Mouse (Mus musculus): Measurements from ENCODE around the gene Nr1i3. TPM values are rescaled to one million over a fixed set of nuclear protein-coding genes. Genes with fewer than 3 reads are reported as not detected.

Gene Nr1i3
- not detected for polyA plus RNA-seq (2014; fragmentation: Illumina TruSeq; extraction: RNeasy Lipid Tissue Mini Kit (QIAGEN cat#74804); ENCODE audit: low read depth, low replicate concordance)

DNA sequence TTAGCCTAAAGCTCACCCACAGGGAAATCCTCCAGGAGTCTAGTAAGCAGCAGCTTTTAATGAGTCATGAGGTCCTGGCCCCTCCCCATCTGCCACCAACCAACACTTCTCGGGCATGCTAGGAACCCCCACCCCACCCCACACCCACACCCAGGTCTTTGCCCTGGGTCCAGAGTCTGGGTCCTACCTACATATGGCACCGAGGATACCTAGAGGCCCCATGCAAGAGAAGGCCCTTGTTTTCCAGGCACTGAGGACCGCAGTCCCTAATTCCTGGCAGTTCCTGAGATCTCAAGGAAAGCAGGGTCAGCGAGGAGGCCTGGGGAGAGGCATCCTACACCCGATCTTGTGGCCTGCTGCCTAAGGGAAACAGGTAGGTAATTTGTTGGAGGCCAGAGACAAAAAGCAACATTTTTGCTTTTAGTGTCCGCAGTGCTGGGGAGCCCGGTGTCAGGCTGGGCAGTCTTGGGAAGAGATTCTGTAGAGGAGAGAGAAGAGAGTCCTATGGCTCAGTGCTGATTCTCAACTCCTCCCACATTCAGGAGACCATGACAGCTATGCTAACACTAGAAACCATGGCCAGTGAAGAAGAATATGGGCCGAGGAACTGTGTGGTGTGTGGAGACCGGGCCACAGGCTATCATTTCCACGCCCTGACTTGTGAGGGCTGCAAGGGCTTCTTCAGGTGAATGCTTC lies at the start of gene Nr1i3:
Gene Nr1i3, plus strand, starts transcription at position 170 of the 696 bp plus-strand sequence.

DNA sequence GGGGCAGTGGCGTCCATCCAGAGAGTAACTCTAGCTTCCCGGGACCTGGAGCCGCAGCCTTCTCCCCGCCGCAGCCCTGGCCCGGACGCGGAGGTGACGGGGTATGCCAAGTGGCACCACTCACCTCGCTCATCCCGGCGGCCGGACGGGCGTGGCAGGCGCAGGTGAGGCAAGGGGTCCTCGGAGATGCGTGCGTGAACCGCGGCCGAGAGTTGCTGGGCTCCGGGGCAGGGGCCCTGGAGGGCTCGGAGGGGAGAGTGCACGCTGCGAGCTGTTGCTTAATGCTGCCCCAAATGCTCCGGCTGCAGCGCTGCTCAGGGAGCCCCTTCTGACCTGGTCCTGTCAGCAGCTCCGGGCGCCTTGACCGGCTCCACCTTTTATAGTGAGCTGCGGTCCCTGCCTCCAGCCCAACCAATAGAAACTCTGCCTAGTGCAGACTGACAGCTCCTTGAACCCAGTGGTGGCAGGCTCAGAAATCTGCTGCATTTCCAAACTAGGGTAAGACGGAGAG lies 17.8 kb upstream of the Nr1i3 start, which contains the start of gene Pcp4l1:
Gene Pcp4l1, minus strand, starts transcription at position 382 of the 511 bp plus-strand sequence.

GRCm38 (mm10) chr1:171222238-171223155 lies 8.7 kb downstream of the Nr1i3 start, which contains the start of gene Tomm40l:
Tomm40l (minus strand) TSS chr1:171222514.

GRCm38 (mm10) chr1:171224857-171225256 lies 11.1 kb downstream of the Nr1i3 start, which contains the start of gene Apoa2:
Apoa2 (plus strand) TSS chr1:171225054.

DNA sequence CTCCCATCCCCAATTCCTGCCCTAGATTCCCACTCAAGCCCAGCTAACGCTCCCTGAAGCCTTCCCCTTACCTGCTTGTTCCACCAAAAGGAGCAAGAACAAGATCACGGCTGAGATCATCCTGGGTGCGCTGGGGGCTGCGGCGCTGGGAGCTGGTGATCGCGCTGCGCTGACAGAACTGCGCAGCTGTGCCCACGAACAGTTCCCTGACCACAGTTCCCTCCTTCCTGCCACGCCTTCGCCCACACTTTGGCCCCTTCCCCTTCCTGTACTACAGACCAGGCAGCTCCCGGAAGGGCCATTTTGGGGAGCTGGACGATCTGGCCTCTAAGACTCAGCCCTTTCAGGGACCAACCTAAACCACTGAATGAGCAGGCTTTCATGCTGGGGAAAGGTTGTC lies 20.4 kb downstream of the Nr1i3 start, which contains the start of gene Fcer1g:
Gene Fcer1g, minus strand, starts transcription at position 240 of the 400 bp plus-strand sequence.

GRCm38 (mm10) chr1:171249913-171250600 lies 36.3 kb downstream of the Nr1i3 start, which contains the start of gene Adamts4:
Adamts4 (plus strand) TSS chr1:171250421.

GRCm38 (mm10) chr1:171250680-171251593 lies 37.2 kb downstream of the Nr1i3 start, which contains the start of gene Ndufs2:
Ndufs2 (minus strand) TSS chr1:171251388.

DNA sequence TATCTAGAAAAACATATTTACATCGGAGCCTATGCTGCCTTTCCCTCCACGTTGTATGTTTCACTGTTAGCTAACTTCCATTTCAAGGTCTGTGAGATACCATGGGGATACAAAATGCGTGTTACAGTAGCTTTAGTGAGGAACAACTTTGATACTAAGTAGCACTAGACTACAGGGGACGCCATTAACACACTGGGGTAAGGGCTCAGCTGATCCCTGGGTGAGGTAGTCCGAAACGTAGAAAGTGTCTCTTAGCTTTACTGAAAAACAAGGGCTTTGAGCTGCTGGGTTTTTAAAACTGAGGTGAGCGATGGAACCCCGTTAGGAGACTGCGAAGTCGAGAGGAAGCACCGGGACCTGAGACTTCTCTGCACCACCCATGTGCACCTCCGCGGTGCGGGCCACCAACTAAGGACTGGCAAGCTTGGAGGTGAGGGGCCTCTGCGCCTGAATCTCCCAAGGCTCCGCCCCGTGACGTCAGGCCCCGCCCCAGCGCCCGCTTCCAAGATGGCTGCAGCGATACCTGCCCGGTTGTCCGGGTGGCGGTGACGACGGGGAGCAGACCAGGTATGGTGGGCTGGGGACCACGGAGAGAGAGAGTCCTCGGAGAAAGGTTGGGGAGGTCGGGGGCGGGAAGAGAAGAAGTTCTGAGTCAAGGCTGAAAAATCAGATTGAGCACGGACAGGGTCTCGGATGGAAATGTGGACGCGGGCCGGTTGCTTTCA lies 56.2 kb downstream of the Nr1i3 start, which contains the start of gene B4galt3:
Gene B4galt3, plus strand, starts transcription at position 481 of the 725 bp plus-strand sequence.

Other genes with a start within 250 kb of the Nr1i3 start
- 20.8 TPM for gene Fcgr2b, start 237.4 kb upstream of the Nr1i3 start, polyA plus RNA-seq (2014; fragmentation: Illumina TruSeq; extraction: RNeasy Lipid Tissue Mini Kit (QIAGEN cat#74804); ENCODE audit: low read depth, low replicate concordance)
- gene Fcgr4, start 195.1 kb upstream of the Nr1i3 start, polyA plus RNA-seq (2014; fragmentation: Illumina TruSeq; extraction: RNeasy Lipid Tissue Mini Kit (QIAGEN cat#74804); ENCODE audit: low read depth, low replicate concordance) = 5.1 TPM
- 16.6 TPM for gene Fcgr3, start 149.0 kb upstream of the Nr1i3 start, polyA plus RNA-seq (2014; fragmentation: Illumina TruSeq; extraction: RNeasy Lipid Tissue Mini Kit (QIAGEN cat#74804); ENCODE audit: low read depth, low replicate concordance)
- 2.4 TPM for gene Cfap126, start 100.1 kb upstream of the Nr1i3 start, polyA plus RNA-seq (2014; fragmentation: Illumina TruSeq; extraction: RNeasy Lipid Tissue Mini Kit (QIAGEN cat#74804); ENCODE audit: low read depth, low replicate concordance)
- gene Sdhc, start 63.4 kb upstream of the Nr1i3 start, polyA plus RNA-seq (2014; fragmentation: Illumina TruSeq; extraction: RNeasy Lipid Tissue Mini Kit (QIAGEN cat#74804); ENCODE audit: low read depth, low replicate concordance) = 38.8 TPM
- 0.41 TPM for gene Mpz, start 63.3 kb upstream of the Nr1i3 start, polyA plus RNA-seq (2014; fragmentation: Illumina TruSeq; extraction: RNeasy Lipid Tissue Mini Kit (QIAGEN cat#74804); ENCODE audit: low read depth, low replicate concordance)
- 23.7 TPM for gene Pcp4l1, start 17.7 kb upstream of the Nr1i3 start, polyA plus RNA-seq (2014; fragmentation: Illumina TruSeq; extraction: RNeasy Lipid Tissue Mini Kit (QIAGEN cat#74804); ENCODE audit: low read depth, low replicate concordance)
- 6.5 TPM for gene Tomm40l, start 8.5 kb downstream of the Nr1i3 start, polyA plus RNA-seq (2014; fragmentation: Illumina TruSeq; extraction: RNeasy Lipid Tissue Mini Kit (QIAGEN cat#74804); ENCODE audit: low read depth, low replicate concordance)
- not detected for gene Apoa2, start 11.1 kb downstream of the Nr1i3 start, polyA plus RNA-seq (2014; fragmentation: Illumina TruSeq; extraction: RNeasy Lipid Tissue Mini Kit (QIAGEN cat#74804); ENCODE audit: low read depth, low replicate concordance)
- 32.5 TPM for gene Fcer1g, start 20.4 kb downstream of the Nr1i3 start, polyA plus RNA-seq (2014; fragmentation: Illumina TruSeq; extraction: RNeasy Lipid Tissue Mini Kit (QIAGEN cat#74804); ENCODE audit: low read depth, low replicate concordance)
- 1.7 TPM for gene Adamts4, start 36.5 kb downstream of the Nr1i3 start, polyA plus RNA-seq (2014; fragmentation: Illumina TruSeq; extraction: RNeasy Lipid Tissue Mini Kit (QIAGEN cat#74804); ENCODE audit: low read depth, low replicate concordance)
- gene Ndufs2, start 37.4 kb downstream of the Nr1i3 start, polyA plus RNA-seq (2014; fragmentation: Illumina TruSeq; extraction: RNeasy Lipid Tissue Mini Kit (QIAGEN cat#74804); ENCODE audit: low read depth, low replicate concordance) = 150 TPM
- 5.5 TPM for gene B4galt3, start 56.4 kb downstream of the Nr1i3 start, polyA plus RNA-seq (2014; fragmentation: Illumina TruSeq; extraction: RNeasy Lipid Tissue Mini Kit (QIAGEN cat#74804); ENCODE audit: low read depth, low replicate concordance)
- gene Ppox, start 67.2 kb downstream of the Nr1i3 start, polyA plus RNA-seq (2014; fragmentation: Illumina TruSeq; extraction: RNeasy Lipid Tissue Mini Kit (QIAGEN cat#74804); ENCODE audit: low read depth, low replicate concordance) = 7.0 TPM
- gene Usp21, start 74.0 kb downstream of the Nr1i3 start, polyA plus RNA-seq (2014; fragmentation: Illumina TruSeq; extraction: RNeasy Lipid Tissue Mini Kit (QIAGEN cat#74804); ENCODE audit: low read depth, low replicate concordance) = 17.7 TPM
- gene Ufc1, start 81.1 kb downstream of the Nr1i3 start, polyA plus RNA-seq (2014; fragmentation: Illumina TruSeq; extraction: RNeasy Lipid Tissue Mini Kit (QIAGEN cat#74804); ENCODE audit: low read depth, low replicate concordance) = 132 TPM
- gene Dedd, start 115.2 kb downstream of the Nr1i3 start, polyA plus RNA-seq (2014; fragmentation: Illumina TruSeq; extraction: RNeasy Lipid Tissue Mini Kit (QIAGEN cat#74804); ENCODE audit: low read depth, low replicate concordance) = 7.5 TPM
- 31.0 TPM for gene Nit1, start 131.7 kb downstream of the Nr1i3 start, polyA plus RNA-seq (2014; fragmentation: Illumina TruSeq; extraction: RNeasy Lipid Tissue Mini Kit (QIAGEN cat#74804); ENCODE audit: low read depth, low replicate concordance)
- 51.1 TPM for gene Pfdn2, start 131.7 kb downstream of the Nr1i3 start, polyA plus RNA-seq (2014; fragmentation: Illumina TruSeq; extraction: RNeasy Lipid Tissue Mini Kit (QIAGEN cat#74804); ENCODE audit: low read depth, low replicate concordance)
- not detected for gene Klhdc9, start 146.8 kb downstream of the Nr1i3 start, polyA plus RNA-seq (2014; fragmentation: Illumina TruSeq; extraction: RNeasy Lipid Tissue Mini Kit (QIAGEN cat#74804); ENCODE audit: low read depth, low replicate concordance)
- gene Nectin4, start 156.1 kb downstream of the Nr1i3 start, polyA plus RNA-seq (2014; fragmentation: Illumina TruSeq; extraction: RNeasy Lipid Tissue Mini Kit (QIAGEN cat#74804); ENCODE audit: low read depth, low replicate concordance) = not detected
- gene Arhgap30, start 175.0 kb downstream of the Nr1i3 start, polyA plus RNA-seq (2014; fragmentation: Illumina TruSeq; extraction: RNeasy Lipid Tissue Mini Kit (QIAGEN cat#74804); ENCODE audit: low read depth, low replicate concordance) = 3.5 TPM
- gene Usf1, start 197.3 kb downstream of the Nr1i3 start, polyA plus RNA-seq (2014; fragmentation: Illumina TruSeq; extraction: RNeasy Lipid Tissue Mini Kit (QIAGEN cat#74804); ENCODE audit: low read depth, low replicate concordance) = 2.9 TPM
- not detected for gene Tstd1, start 204.9 kb downstream of the Nr1i3 start, polyA plus RNA-seq (2014; fragmentation: Illumina TruSeq; extraction: RNeasy Lipid Tissue Mini Kit (QIAGEN cat#74804); ENCODE audit: low read depth, low replicate concordance)
- 20.3 TPM for gene F11r, start 223.6 kb downstream of the Nr1i3 start, polyA plus RNA-seq (2014; fragmentation: Illumina TruSeq; extraction: RNeasy Lipid Tissue Mini Kit (QIAGEN cat#74804); ENCODE audit: low read depth, low replicate concordance)